Mouse (Mus musculus): ENCODE measurements around the gene Foxo6. TPM values are rescaled to one million over a fixed set of nuclear protein-coding genes. Genes with fewer than 3 reads are reported as not detected.

The Foxo6 gene
- polyA plus RNA-seq, 1 experiment from 2014 or later = 0.22 TPM

DNA sequence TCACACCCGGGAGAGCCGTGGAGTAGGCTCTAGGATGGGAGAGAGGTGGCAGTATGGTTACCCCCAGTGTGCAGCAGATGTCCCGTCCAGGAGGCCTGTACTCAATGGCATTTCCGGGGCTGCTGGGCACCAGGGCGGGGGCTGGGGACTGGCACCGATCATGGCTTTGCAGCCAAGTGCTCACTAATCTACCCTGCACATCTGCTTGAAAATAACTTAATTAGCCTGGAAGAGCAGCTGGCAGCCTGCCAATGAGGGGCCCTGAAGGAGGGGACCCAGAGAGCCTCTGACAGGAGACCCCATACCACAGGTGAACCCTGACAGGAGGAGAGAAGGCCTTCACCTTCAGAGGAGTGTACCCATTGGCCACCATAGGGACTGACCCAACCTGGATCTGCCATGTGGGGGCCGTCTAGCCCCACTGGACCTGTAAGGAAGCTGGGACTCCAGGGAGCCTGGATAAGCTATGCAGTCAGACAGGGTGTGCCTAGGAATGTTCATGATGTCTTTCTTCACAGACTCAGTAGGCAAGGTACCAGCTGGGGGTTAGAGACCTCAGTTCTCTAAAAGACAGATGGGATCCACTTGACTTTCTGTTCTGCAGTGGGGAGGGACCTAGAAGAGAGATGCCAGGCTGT lies 63.9 kb downstream of the Foxo6 start:
- H3K9ac ChIP-seq = no peak overlapping the region
- 0 out of 2 replicates have a peak, but pooled peaks have one; percentile 20 for ATAC-seq (ENCODE audit: insufficient number of reproducible peaks, low FRiP score, low TSS enrichment, low read depth)

GRCm38 (mm10) chr4:120221708-120222107 lies 65.4 kb downstream of the Foxo6 start:
- H3K4me1 ChIP-seq = peaks cover 12% of the 10 kb centered on the region
- H3K36me3 ChIP-seq = no peaks in the 10 kb centered on the region
- H3K4me2 ChIP-seq = no peak overlapping the region
- no peak overlapping the region for H3K27ac ChIP-seq
- WGBS = 41% methylated on average over 6 of the region's 6 CpGs
- no peak overlapping the region for H3K9ac ChIP-seq
- H3K9me3 ChIP-seq = no peaks in the 10 kb centered on the region
- no peak overlapping the region for H3K4me3 ChIP-seq
- H3K27me3 ChIP-seq = no peaks in the 10 kb centered on the region
- ATAC-seq (ENCODE audit: insufficient number of reproducible peaks, low FRiP score, low TSS enrichment, low read depth) = no peak

More for the DNA sequence above, 63.9 kb downstream of the Foxo6 start:
- Histone ChIP-seq H3K27ac (no peak overlapping the region), H3K36me3 (no peaks in the 10 kb centered on the region), H3K4me3 (no peak overlapping the region), H3K27me3 (no peaks in the 10 kb centered on the region), H3K4me1 (peaks cover 17% of the 10 kb centered on the region), H3K9me3 (no peaks in the 10 kb centered on the region), H3K4me2 (no peak overlapping the region)
- WGBS = 56% methylated on average over 7 of the region's 7 CpGs

- Histone ChIP-seq H3K9me3 (no peaks in the 10 kb centered on the region), H3K27ac (no peak overlapping the region), H3K36me3 (no peaks in the 10 kb centered on the region), H3K4me2 (no peak overlapping the region), H3K9ac (no peak overlapping the region), H3K4me3 (no peak overlapping the region), H3K4me1 (peaks cover 10% of the 10 kb centered on the region), H3K27me3 (no peaks in the 10 kb centered on the region)
- WGBS = 79% methylated on average over 9 of the region's 9 CpGs
- no peak for ATAC-seq (ENCODE audit: insufficient number of reproducible peaks, low FRiP score, low TSS enrichment, low read depth)
Observed at GRCm38 (mm10) chr4:120218878-120219277, 68.3 kb downstream of the Foxo6 start.

Other genes with a start within 250 kb of the Foxo6 start
- gene AL607142.1, start 222.4 kb downstream of the Foxo6 start, polyA plus RNA-seq (2015; fragmentation: Nextera tagmentation; extraction: Ambion mirVana) = not detected in 2 replicates
- gene Edn2, start 126.1 kb downstream of the Foxo6 start, polyA plus RNA-seq (2015; fragmentation: Nextera tagmentation; extraction: Ambion mirVana) = 3.8 and 4.6 TPM in 2 replicates
- 36.7 and 37.6 TPM in 2 replicates for gene Scmh1, start 117.9 kb upstream of the Foxo6 start, polyA plus RNA-seq (2015; fragmentation: Nextera tagmentation; extraction: Ambion mirVana)
- not detected in 2 replicates for gene Slfnl1, start 244.9 kb upstream of the Foxo6 start, polyA plus RNA-seq (2015; fragmentation: Nextera tagmentation; extraction: Ambion mirVana)